Comparison of ENCODE assay signal across 22 mouse cellular contexts in the genomic region with DNA sequence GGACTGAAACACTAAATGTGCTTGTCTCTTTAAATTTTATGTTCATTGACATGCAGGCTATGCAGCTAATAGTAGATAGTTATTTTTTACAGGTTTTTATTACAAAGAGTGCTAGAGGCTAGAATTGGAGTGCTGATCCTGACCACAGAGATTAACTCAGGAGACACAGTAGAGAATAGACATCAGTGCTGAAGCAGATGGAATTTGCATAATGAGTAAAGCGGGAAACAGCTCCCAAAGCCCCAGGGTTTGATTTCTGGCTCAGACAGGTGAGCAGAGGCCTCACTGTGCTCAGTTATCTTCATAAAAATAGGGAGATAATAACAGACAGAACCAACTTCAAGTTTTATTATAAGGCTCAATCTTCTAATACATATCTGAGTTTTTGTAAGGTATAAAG.
DNase-seq lines count a peak whose midpoint lies in the region; ATAC-seq and TF ChIP-seq lines count a peak whose summit lies in the region.
"Had no signal": no experiment of that assay in that cellular context is flagged by ENCODE, and none has a peak within 500 bp of the region (broad histone marks: within the 10 kb centered on the region; RNA-seq: fewer than 3 reads in every experiment).

No protein-coding gene starts in this region.

- DNase-seq in hindbrain, embryonic 14.5 days (ENCODE audit: low spot score), result no peak
- no peak for DNase-seq in hindbrain, postnatal 0 days (ENCODE audit: low spot score)
- peak; percentile 39 for DNase-seq in midbrain, embryonic 14.5 days
- DNase-seq in midbrain, postnatal 0 days (ENCODE audit: low spot score), result no peak
- no peak for DNase-seq in neural tube, embryonic 10.5 days (ENCODE audit: extremely low spot score, low spot score)
- DNase-seq: adrenal gland, adult 2 months; adrenal gland, postnatal 14 days; cerebellum, adult 11-12 months; cerebellum, adult 8-10 months; cerebellum, postnatal 10 days; cerebellum, postnatal 36 days; embryo, embryonic 11 days; gastrocnemius, postnatal 25 days; heart, adult 2 months had no signal

- H3K4me3 ChIP-seq in hindbrain, embryonic 14.5 days (replicated peaks; ENCODE audit: low read length), result no peak overlapping the region
- no peak overlapping the region for H3K4me3 ChIP-seq in hindbrain, postnatal 0 days (ENCODE audit: low read length)
- no peak overlapping the region for H3K4me3 ChIP-seq in midbrain, embryonic 14.5 days (replicated peaks; ENCODE audit: low read depth, low read length)
- H3K4me3 ChIP-seq in midbrain, postnatal 0 days (ENCODE audit: low read depth, low read length), result no peak overlapping the region
- no peak overlapping the region for H3K4me3 ChIP-seq in neural tube, embryonic 14.5 days (ENCODE audit: low read depth, low read length)
- H3K4me3 ChIP-seq: embryonic facial prominence, embryonic 10.5 days; embryonic facial prominence, embryonic 13.5 days; erythroblast, embryonic 14.5 days; forebrain, embryonic 12.5 days; forebrain, embryonic 15.5 days; heart, adult 2 months had no signal

- 48% methylated on average over 1 of the region's 1 CpGs for WGBS in hindbrain, embryonic 14.5 days
- 58% methylated on average over 1 of the region's 1 CpGs for WGBS in hindbrain, postnatal 0 days
- 37% methylated on average over 1 of the region's 1 CpGs for WGBS in midbrain, embryonic 14.5 days
- 33% methylated on average over 1 of the region's 1 CpGs for WGBS in midbrain, postnatal 0 days
- 59% methylated on average over 1 of the region's 1 CpGs for WGBS in neural tube, embryonic 14.5 days

- ATAC-seq in hindbrain, embryonic 14.5 days (ENCODE audit: low FRiP score), result 0 out of 2 replicates have a peak, but pooled peaks have one; percentile 34
- no peak for ATAC-seq in hindbrain, postnatal 0 days
- no peak for ATAC-seq in midbrain, embryonic 14.5 days (ENCODE audit: low FRiP score, low TSS enrichment)
- ATAC-seq in midbrain, postnatal 0 days (ENCODE audit: low FRiP score), result no peak
- ATAC-seq in neural tube, embryonic 14.5 days (ENCODE audit: low read depth), result 0 out of 2 replicates have a peak, but pooled peaks have one; percentile 34
- ATAC-seq: CD4-positive, CD25-positive, alpha-beta regulatory T cell, adult 4 months had no signal

- H3K27me3 ChIP-seq in hindbrain, embryonic 14.5 days (ENCODE audit: control insufficient read depth, insufficient read depth, low read length), result no peaks in the 10 kb centered on the region
- no peaks in the 10 kb centered on the region for H3K27me3 ChIP-seq in hindbrain, postnatal 0 days (ENCODE audit: insufficient read depth, low read length)
- H3K27me3 ChIP-seq in midbrain, embryonic 14.5 days (ENCODE audit: control insufficient read depth, insufficient read depth, low read length), result no peaks in the 10 kb centered on the region
- no peaks in the 10 kb centered on the region for H3K27me3 ChIP-seq in midbrain, postnatal 0 days (ENCODE audit: insufficient read depth, low read length)
- H3K27me3 ChIP-seq in neural tube, embryonic 14.5 days (ENCODE audit: control insufficient read depth, insufficient read depth, low read length), result no peaks in the 10 kb centered on the region
- H3K27me3 ChIP-seq: embryonic facial prominence, embryonic 13.5 days; forebrain, embryonic 12.5 days; forebrain, embryonic 15.5 days had no signal

- no peaks in the 10 kb centered on the region for H3K36me3 ChIP-seq in hindbrain, embryonic 14.5 days (replicated peaks; ENCODE audit: control insufficient read depth, insufficient read depth)
- H3K36me3 ChIP-seq in hindbrain, postnatal 0 days (ENCODE audit: insufficient read depth, low read length), result no peaks in the 10 kb centered on the region
- H3K36me3 ChIP-seq in midbrain, embryonic 14.5 days (ENCODE audit: control insufficient read depth, insufficient read depth, low read length), result no peaks in the 10 kb centered on the region
- no peaks in the 10 kb centered on the region for H3K36me3 ChIP-seq in midbrain, postnatal 0 days (ENCODE audit: insufficient read depth, low read length)
- H3K36me3 ChIP-seq in neural tube, embryonic 14.5 days (ENCODE audit: control insufficient read depth, insufficient read depth, low read length), result no peaks in the 10 kb centered on the region
- H3K36me3 ChIP-seq: embryonic facial prominence, embryonic 10.5 days; embryonic facial prominence, embryonic 13.5 days; forebrain, embryonic 12.5 days; forebrain, embryonic 15.5 days had no signal

- H3K9me3 ChIP-seq in hindbrain, embryonic 14.5 days (ENCODE audit: control insufficient read depth, low read length), result no peaks in the 10 kb centered on the region
- H3K9me3 ChIP-seq in hindbrain, postnatal 0 days (ENCODE audit: low read length), result no peaks in the 10 kb centered on the region
- H3K9me3 ChIP-seq in midbrain, embryonic 14.5 days (ENCODE audit: control insufficient read depth, low read length), result no peaks in the 10 kb centered on the region
- H3K9me3 ChIP-seq in midbrain, postnatal 0 days (ENCODE audit: low read length), result no peaks in the 10 kb centered on the region
- no peaks in the 10 kb centered on the region for H3K9me3 ChIP-seq in neural tube, embryonic 14.5 days (ENCODE audit: control insufficient read depth, low read length)
- H3K9me3 ChIP-seq: embryonic facial prominence, embryonic 10.5 days; embryonic facial prominence, embryonic 13.5 days; forebrain, embryonic 12.5 days; forebrain, embryonic 15.5 days had no signal

- H3K27ac ChIP-seq in hindbrain, embryonic 14.5 days, result no peak overlapping the region
- H3K27ac ChIP-seq in hindbrain, postnatal 0 days, result no peak overlapping the region
- no peak overlapping the region for H3K27ac ChIP-seq in midbrain, embryonic 14.5 days (replicated peaks; ENCODE audit: low read depth, low read length)
- no peak overlapping the region for H3K27ac ChIP-seq in midbrain, postnatal 0 days (ENCODE audit: low read depth, low read length)
- H3K27ac ChIP-seq in neural tube, embryonic 14.5 days (ENCODE audit: low read depth, low read length), result no peak overlapping the region
- H3K27ac ChIP-seq: embryonic facial prominence, embryonic 10.5 days; embryonic facial prominence, embryonic 13.5 days; forebrain, embryonic 12.5 days; forebrain, embryonic 15.5 days; heart, adult 2 months had no signal

- no peak overlapping the region for H3K4me2 ChIP-seq in hindbrain, embryonic 14.5 days (replicated peaks)
- H3K4me2 ChIP-seq in hindbrain, postnatal 0 days (ENCODE audit: low read depth, low read length), result no peak overlapping the region
- H3K4me2 ChIP-seq in midbrain, embryonic 14.5 days (ENCODE audit: low read length), result no peak overlapping the region
- H3K4me2 ChIP-seq in midbrain, postnatal 0 days (ENCODE audit: low read depth, low read length, poor library complexity, severe bottlenecking), result no peak overlapping the region
- H3K4me2 ChIP-seq in neural tube, embryonic 14.5 days (ENCODE audit: low read depth, low read length), result no peak overlapping the region
- H3K4me2 ChIP-seq: embryonic facial prominence, embryonic 13.5 days; forebrain, embryonic 12.5 days; forebrain, embryonic 15.5 days; heart, embryonic 11.5 days had no signal

- no peaks in the 10 kb centered on the region for H3K4me1 ChIP-seq in hindbrain, embryonic 14.5 days (replicated peaks; ENCODE audit: control insufficient read depth, insufficient read depth, low read length)
- H3K4me1 ChIP-seq in hindbrain, postnatal 0 days (ENCODE audit: insufficient read depth, low read length), result no peaks in the 10 kb centered on the region
- no peaks in the 10 kb centered on the region for H3K4me1 ChIP-seq in midbrain, embryonic 14.5 days (ENCODE audit: control insufficient read depth, insufficient read depth, low read length)
- no peaks in the 10 kb centered on the region for H3K4me1 ChIP-seq in midbrain, postnatal 0 days (ENCODE audit: insufficient read depth, low read length)
- H3K4me1 ChIP-seq in neural tube, embryonic 14.5 days (ENCODE audit: control insufficient read depth, insufficient read depth, low read length), result no peaks in the 10 kb centered on the region
- H3K4me1 ChIP-seq: embryonic facial prominence, embryonic 10.5 days; embryonic facial prominence, embryonic 13.5 days; forebrain, embryonic 12.5 days; forebrain, embryonic 15.5 days had no signal

- H3K9ac ChIP-seq in hindbrain, embryonic 14.5 days, result no peak overlapping the region
- H3K9ac ChIP-seq in hindbrain, postnatal 0 days (replicated peaks; ENCODE audit: low read length), result no peak overlapping the region
- no peak overlapping the region for H3K9ac ChIP-seq in midbrain, embryonic 14.5 days (replicated peaks; ENCODE audit: low read length)
- no peak overlapping the region for H3K9ac ChIP-seq in midbrain, postnatal 0 days (replicated peaks; ENCODE audit: low read length, poor library complexity, severe bottlenecking)
- no peak overlapping the region for H3K9ac ChIP-seq in neural tube, embryonic 14.5 days (replicated peaks; ENCODE audit: low read depth, low read length)
- H3K9ac ChIP-seq: embryonic facial prominence, embryonic 13.5 days; forebrain, embryonic 12.5 days; forebrain, embryonic 15.5 days had no signal

- no peak for TF ChIP-seq CTCF in hindbrain, postnatal 0 days (IDR thresholded peaks at IDR 0.05; ENCODE audit: low read depth)
- no peak for TF ChIP-seq CTCF in midbrain, postnatal 0 days (IDR thresholded peaks at IDR 0.05)

Comparison
In these comparisons a context has a peak if more than half of its experiments do, and no peak if none do; other contexts are left out.
1. ATAC-seq: peak in hindbrain, embryonic 14.5 days (single experiment) and neural tube, embryonic 14.5 days (single experiment); none in hindbrain, postnatal 0 days (single experiment), midbrain, embryonic 14.5 days (single experiment) and midbrain, postnatal 0 days (single experiment).